Mouse (Mus musculus) hindbrain, postnatal 0 days (tissue): Measurements from ENCODE around the gene Vcam1. TPM values are rescaled to one million over a fixed set of nuclear protein-coding genes. Genes with fewer than 3 reads are reported as not detected.

Source experiments
- ATAC-seq: fragments of 200-750 bp; cut with Nextera tagmentation; 2 replicates; pipeline ENCODE4 v1.8.0; 2017; ENCODE audit warnings: mild to moderate bottlenecking, moderate TSS enrichment, moderate library complexity
- DNase-seq: peaks from one replicate; pipeline ENCODE4 v3.0.0-alpha.2; 2015; ENCODE audit warnings: low spot score
- H3K27ac ChIP-seq: fragments of 300-500 bp; sonication (generic); 2 replicates; pipeline ENCODE4 v1.5.1; 2014; ENCODE audit warnings: mild to moderate bottlenecking
- H3K27me3 ChIP-seq: fragments of 300-500 bp; sonication (generic); 2 replicates; pipeline ENCODE4 v1.6.1; 2014; ENCODE audit warnings: low read length, mixed read lengths; ENCODE audit not compliant: insufficient read depth
- H3K36me3 ChIP-seq: fragments of 300-500 bp; sonication (generic); 2 replicates; pipeline ENCODE4 v1.6.1; 2014; ENCODE audit warnings: low read length, mixed read lengths; ENCODE audit not compliant: insufficient read depth
- H3K4me1 ChIP-seq: fragments of 300-500 bp; sonication (generic); 2 replicates; pipeline ENCODE4 v1.6.1; 2014; ENCODE audit warnings: antibody characterized with exemption, low read length, mixed read lengths; ENCODE audit not compliant: insufficient read depth
- H3K4me2 ChIP-seq: fragments of 300-500 bp; sonication (generic); 2 replicates; pipeline ENCODE4 v1.6.1; 2014; ENCODE audit warnings: low read depth, mild to moderate bottlenecking, low read length, moderate library complexity, mixed read lengths
- H3K4me3 ChIP-seq: fragments of 300-500 bp; sonication (generic); 2 replicates; pipeline ENCODE4 v1.5.1; 2014; ENCODE audit warnings: low read length
- H3K9ac ChIP-seq: fragments of 300-500 bp; sonication (generic); replicated peaks from 2 replicates; pipeline ENCODE4 v1.6.1; 2014; ENCODE audit warnings: mild to moderate bottlenecking, low read length, moderate library complexity, mixed read lengths
- H3K9me3 ChIP-seq: fragments of 300-500 bp; sonication (generic); 2 replicates; pipeline ENCODE4 v1.6.1; 2016; ENCODE audit warnings: low read length, mixed read lengths
- CTCF ChIP-seq: IDR thresholded peaks from 2 replicates; pipeline ENCODE4 v1.5.1; 2016; ENCODE audit warnings: antibody characterized with exemption, control low read depth, low read depth
- WGBS: fragments of 180-500 bp; shearing (Covaris S2); extraction: QIAGEN DNeasy Blood & Tissue Kit; methylation state at CpG from one replicate; pipeline ENCODE4 v1.1.7; 2014; 5-methylcytosine and 5-hydroxymethylcytosine counted together
- polyA plus RNA-seq: library from polyadenylated mRNA; unstranded; fragments of >200 nt; fragmentation: Nextera tagmentation; extraction: Ambion mirVana; gene quantifications from 2 replicates; pipeline ENCODE4 v1.2.1, GENCODE M21; 2015
- total RNA-seq: library from RNA; depleted of rRNA; stranded (reverse); fragments of >200 nt; gene quantifications from 2 replicates; pipeline ENCODE4 v1.2.3, GENCODE M21; 2014; rRNA removed

Vcam1 gene
- total RNA-seq (35.4 and 45.3 TPM in 2 replicates), polyA plus RNA-seq (40.7 and 43.5 TPM in 2 replicates)

GRCm38 (mm10) chr3:116129259-116129738 lies at the start of gene Vcam1:
Gene Vcam1 (minus strand): TSS chr3:116129688.
- ATAC-seq = peak; percentile 80
- H3K27ac ChIP-seq = peak within 1 kb of the TSS; percentile 11
- peak within 1 kb of the TSS; percentile 28; the same call in 1 of the 2 replicates for H3K9ac ChIP-seq

GRCm38 (mm10) chr3:116175106-116175505 lies 45.6 kb upstream of the Vcam1 start:
- no peak for TF ChIP-seq CTCF
- ATAC-seq (no peak), DNase-seq (no peak)
- Histone ChIP-seq H3K27me3 (no peaks in the 10 kb centered on the region), H3K4me1 (no peaks in the 10 kb centered on the region), H3K4me3 (no peak overlapping the region), H3K36me3 (no peaks in the 10 kb centered on the region), H3K27ac (no peak overlapping the region), H3K9ac (no peak overlapping the region), H3K4me2 (no peak overlapping the region), H3K9me3 (no peaks in the 10 kb centered on the region)
- WGBS = 91% methylated on average over 6 of the region's 6 CpGs

More at GRCm38 (mm10) chr3:116129259-116129738, at the start of gene Vcam1:
- H3K36me3 ChIP-seq = no peaks in the 10 kb centered on the region
- peaks cover 3% of the 10 kb centered on the region; the same call in 1 of the 2 replicates for H3K4me1 ChIP-seq
- 3% methylated on average over 9 of the region's 9 CpGs for WGBS
- H3K9me3 ChIP-seq = no peaks in the 10 kb centered on the region
- TF ChIP-seq CTCF = no peak
- DNase-seq = peak; percentile 77
- peak within 1 kb of the TSS; percentile 41 for H3K4me2 ChIP-seq
- peak within 1 kb of the TSS; percentile 34 for H3K4me3 ChIP-seq
- no peaks in the 10 kb centered on the region for H3K27me3 ChIP-seq

GRCm38 (mm10) chr3:116171461-116171860 lies 42.0 kb upstream of the Vcam1 start:
- H3K36me3 ChIP-seq = no peaks in the 10 kb centered on the region
- no peak for DNase-seq
- TF ChIP-seq CTCF = no peak
- no peak overlapping the region for H3K9ac ChIP-seq
- H3K4me1 ChIP-seq = no peaks in the 10 kb centered on the region
- H3K27ac ChIP-seq = no peak overlapping the region
- 78% methylated on average over 5 of the region's 5 CpGs for WGBS
- H3K9me3 ChIP-seq = no peaks in the 10 kb centered on the region
- H3K4me3 ChIP-seq = no peak overlapping the region
- H3K27me3 ChIP-seq = no peaks in the 10 kb centered on the region
- no peak overlapping the region for H3K4me2 ChIP-seq
- ATAC-seq = no peak

- no peak for DNase-seq
- Histone ChIP-seq H3K27ac (no peak overlapping the region), H3K9me3 (no peaks in the 10 kb centered on the region), H3K36me3 (no peaks in the 10 kb centered on the region), H3K27me3 (no peaks in the 10 kb centered on the region), H3K4me3 (no peak overlapping the region), H3K9ac (no peak overlapping the region), H3K4me2 (no peak overlapping the region), H3K4me1 (no peaks in the 10 kb centered on the region)
- no peak for TF ChIP-seq CTCF
- no peak for ATAC-seq
- 80% methylated on average over 2 of the region's 2 CpGs for WGBS
Observed at GRCm38 (mm10) chr3:116168056-116168455, 38.6 kb upstream of the Vcam1 start.

- TF ChIP-seq CTCF = no peak
- Histone ChIP-seq H3K36me3 (no peaks in the 10 kb centered on the region), H3K9ac (no peak overlapping the region), H3K27ac (no peak overlapping the region), H3K4me3 (no peak overlapping the region), H3K27me3 (no peaks in the 10 kb centered on the region), H3K4me1 (no peaks in the 10 kb centered on the region), H3K9me3 (no peaks in the 10 kb centered on the region), H3K4me2 (no peak overlapping the region)
- 81% methylated on average over 8 of the region's 8 CpGs for WGBS
- ATAC-seq (no peak), DNase-seq (no peak)
Observed at GRCm38 (mm10) chr3:116166296-116166695, 36.8 kb upstream of the Vcam1 start.

- no peak overlapping the region for H3K4me3 ChIP-seq
- no peak overlapping the region for H3K9ac ChIP-seq
- DNase-seq = no peak
- H3K27ac ChIP-seq = no peak overlapping the region
- no peaks in the 10 kb centered on the region for H3K9me3 ChIP-seq
- no peak overlapping the region for H3K4me2 ChIP-seq
- no peaks in the 10 kb centered on the region for H3K27me3 ChIP-seq
- no peaks in the 10 kb centered on the region for H3K36me3 ChIP-seq
- no peaks in the 10 kb centered on the region for H3K4me1 ChIP-seq
- no peak for TF ChIP-seq CTCF
- ATAC-seq = no peak
- 70% methylated on average over 1 of the region's 1 CpGs for WGBS
Observed at GRCm38 (mm10) chr3:116165030-116165429, 35.5 kb upstream of the Vcam1 start.

- TF ChIP-seq CTCF = no peak
- Histone ChIP-seq H3K4me2 (no peak overlapping the region), H3K9me3 (no peaks in the 10 kb centered on the region), H3K4me1 (no peaks in the 10 kb centered on the region), H3K27ac (no peak overlapping the region), H3K9ac (no peak overlapping the region), H3K27me3 (no peaks in the 10 kb centered on the region), H3K36me3 (no peaks in the 10 kb centered on the region), H3K4me3 (no peak overlapping the region)
- WGBS = 86% methylated on average over 5 of the region's 5 CpGs
- no peak for DNase-seq
- ATAC-seq = no peak
Observed at GRCm38 (mm10) chr3:116163517-116163916, 34.0 kb upstream of the Vcam1 start.
